Mouse (Mus musculus) heart, embryonic 14.5 days (tissue): ENCODE data around the gene Olfr56. TPM values are rescaled to one million over a fixed set of nuclear protein-coding genes. Genes with fewer than 3 reads are reported as not detected.
"Not testable (repeated sequence)": the region's sequence is repeated elsewhere in the genome, so short reads cannot be mapped to it uniquely, and the experiment has no call there.

ENCODE experiments used
- ATAC-seq: fragments of 200-750 bp; cut with Nextera tagmentation; 2 replicates; pipeline ENCODE4 v1.8.0; 2017; ENCODE audit warnings: low read depth, moderate TSS enrichment; ENCODE audit not compliant: insufficient number of reproducible peaks, insufficient read depth, low FRiP score
- H3K27ac ChIP-seq, 2 experiments: fragments of 200-500 bp in 1 of 2; fragments of 300-500 bp in 1 of 2; sonication (generic) in 1 of 2; replicated peaks in 1 of 2; 2 replicates each; pipeline ENCODE4 v1.5.1; 2012 to 2014; ENCODE audit warnings: low read depth in 2 of 2, low read length in 2 of 2, control low read depth in 1 of 2, mild to moderate bottlenecking in 1 of 2, mixed read lengths in 1 of 2; ENCODE audit not compliant: control insufficient read depth in 1 of 2, insufficient read depth in 1 of 2
- H3K27me3 ChIP-seq: fragments of 300-500 bp; sonication (generic); 2 replicates; pipeline ENCODE4 v1.6.1; 2014; ENCODE audit warnings: mild to moderate bottlenecking, low read length, control low read depth; ENCODE audit not compliant: control insufficient read depth, insufficient read depth
- H3K36me3 ChIP-seq: fragments of 300-500 bp; sonication (generic); 2 replicates; pipeline ENCODE4 v1.6.1; 2014; ENCODE audit warnings: mild to moderate bottlenecking, control low read depth, low read length, mixed read lengths; ENCODE audit not compliant: control insufficient read depth, insufficient read depth
- H3K4me1 ChIP-seq, 2 experiments: fragments of 200-500 bp in 1 of 2; fragments of 300-500 bp in 1 of 2; sonication (generic) in 1 of 2; 2 replicates each; pipeline ENCODE4 v1.6.1; 2012 to 2014; ENCODE audit warnings: low read length in 2 of 2, control low read depth in 1 of 2, mixed read lengths in 1 of 2; ENCODE audit not compliant: control insufficient read depth in 2 of 2, insufficient read depth in 2 of 2
- H3K4me2 ChIP-seq: fragments of 300-500 bp; sonication (generic); 2 replicates; pipeline ENCODE4 v1.6.1; 2014; ENCODE audit warnings: mild to moderate bottlenecking, low read length
- H3K4me3 ChIP-seq, 2 experiments: fragments of 200-500 bp in 1 of 2; fragments of 300-500 bp in 1 of 2; sonication (generic) in 1 of 2; 2 replicates each; pipeline ENCODE4 v1.5.1; 2012 to 2014; ENCODE audit warnings: low read length in 2 of 2, mild to moderate bottlenecking in 2 of 2, control low read depth in 1 of 2, low read depth in 1 of 2, moderate library complexity in 1 of 2; ENCODE audit not compliant: control insufficient read depth in 1 of 2, insufficient read depth in 1 of 2
- H3K9ac ChIP-seq: fragments of 300-500 bp; sonication (generic); 2 replicates; pipeline ENCODE4 v1.6.1; 2014; ENCODE audit warnings: mild to moderate bottlenecking, low read length
- H3K9me3 ChIP-seq: fragments of 300-500 bp; sonication (generic); 2 replicates; pipeline ENCODE4 v1.6.1; 2016; ENCODE audit warnings: low read length, control low read depth; ENCODE audit not compliant: control insufficient read depth
- WGBS: fragments of 180-500 bp; shearing (Covaris S2); extraction: QIAGEN DNeasy Blood & Tissue Kit; methylation state at CpG from one replicate; pipeline ENCODE4 v1.1.7; 2014; 5-methylcytosine and 5-hydroxymethylcytosine counted together
- polyA plus RNA-seq: library from polyadenylated mRNA; unstranded; fragments of >200 nt; fragmentation: Nextera tagmentation; extraction: Ambion mirVana; gene quantifications from 2 replicates; pipeline ENCODE4 v1.2.1, GENCODE M21; 2014

Olfr56 gene
- polyA plus RNA-seq, 1 experiment from 2014 or later: not detected

DNA sequence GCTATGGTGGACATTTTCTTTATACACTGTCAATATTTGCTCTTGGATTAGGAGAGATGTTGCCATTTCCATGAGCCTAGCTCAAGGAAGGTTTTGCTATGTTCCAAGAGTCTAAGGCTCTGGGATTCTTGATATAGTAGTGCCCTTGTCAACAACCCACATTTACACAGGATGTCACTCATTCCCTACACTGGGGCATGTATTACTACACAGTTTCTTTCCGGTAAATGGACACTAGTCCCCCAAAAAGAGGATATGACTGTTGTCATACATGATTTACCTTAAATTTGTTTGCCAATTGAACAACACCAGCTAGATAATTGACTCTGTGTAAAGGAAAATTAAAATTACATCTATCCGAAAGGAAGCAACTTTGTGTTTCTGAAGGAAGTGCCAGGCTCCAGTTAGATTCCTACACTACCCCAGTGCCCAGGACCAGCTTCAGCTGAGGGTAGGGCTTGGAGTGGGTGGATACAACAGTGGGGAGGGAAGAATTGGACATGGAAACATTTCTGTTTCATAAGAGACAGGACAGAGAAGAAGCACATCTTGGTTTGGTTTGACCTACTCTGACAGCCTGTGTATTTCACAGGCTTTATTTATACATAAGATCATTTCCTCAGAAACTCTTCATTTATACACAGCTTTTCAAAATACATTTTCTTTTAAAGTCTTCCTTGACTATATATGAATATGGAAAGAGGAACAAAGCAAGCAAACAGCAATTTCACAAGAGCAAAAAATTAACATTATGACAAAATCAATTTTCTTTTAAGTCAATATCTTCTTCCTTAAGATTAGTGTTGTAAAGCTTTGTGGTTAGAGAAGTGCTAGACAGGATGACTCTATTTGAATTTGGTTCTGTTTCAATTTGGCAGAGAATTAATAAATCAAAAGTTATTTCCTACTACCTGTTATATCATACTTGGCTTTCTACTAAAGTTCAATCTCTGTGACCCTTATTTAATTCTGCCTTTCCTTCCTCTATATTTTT is 178.4 kb downstream of the Olfr56 start:
- no peaks in the 10 kb centered on the region for H3K4me1 ChIP-seq
- H3K9ac ChIP-seq: no peak overlapping the region
- H3K4me3 ChIP-seq: no peak overlapping the region
- H3K27me3 ChIP-seq: no peaks in the 10 kb centered on the region
- 77% methylated on average over 2 of the region's 2 CpGs for WGBS
- ATAC-seq: no peak
- H3K4me2 ChIP-seq: no peak overlapping the region
- H3K9me3 ChIP-seq: no peaks in the 10 kb centered on the region
- no peaks in the 10 kb centered on the region for H3K36me3 ChIP-seq
- no peak overlapping the region for H3K27ac ChIP-seq

DNA sequence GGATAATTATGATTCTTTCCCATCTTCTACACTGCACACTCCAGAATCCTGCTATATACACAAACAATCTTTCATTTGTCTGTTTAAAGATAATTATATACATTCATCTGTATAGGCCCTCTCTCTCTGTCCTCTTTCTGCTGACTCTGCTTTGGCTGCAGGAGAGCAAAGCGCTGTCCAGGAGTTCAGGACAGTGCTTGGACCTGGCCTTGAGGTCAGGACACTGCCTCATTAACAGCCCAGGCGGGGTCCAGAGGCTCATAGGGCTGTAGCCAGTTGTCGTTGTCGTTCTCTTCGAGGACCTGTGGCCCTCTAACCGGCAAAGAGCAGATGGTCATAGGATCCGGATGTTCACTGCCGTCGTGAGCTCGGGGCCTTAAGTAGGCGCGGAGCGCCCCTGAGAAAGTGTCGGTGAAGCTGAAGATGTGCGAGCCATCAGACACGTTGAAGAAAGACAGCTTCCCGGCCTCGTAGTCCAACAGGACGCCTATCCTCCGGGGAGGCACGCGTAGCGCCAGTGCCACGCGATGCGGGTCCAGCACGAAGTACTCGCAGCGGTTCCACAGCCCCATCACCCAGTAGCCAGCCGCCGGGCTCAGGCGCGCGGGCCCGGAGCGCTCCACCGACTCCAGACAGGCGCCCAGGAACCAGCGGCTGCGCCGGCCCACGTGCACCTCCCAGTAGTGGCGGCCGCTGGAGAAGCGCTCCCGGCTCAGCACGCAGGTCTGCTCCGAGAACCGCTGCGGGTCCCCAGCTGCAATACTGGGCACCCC is 190.3 kb downstream of the Olfr56 start:
- Histone ChIP-seq H3K4me3 (peak overlapping the region; percentile 1 to 25; a peak in 3 of 4 replicates), H3K4me2 (peak overlapping the region; percentile 64), H3K4me1 (no peaks in the 10 kb centered on the region; a peak in 1 of 4 replicates), H3K27me3 (peaks cover 21% of the 10 kb centered on the region), H3K9me3 (peaks cover 6% of the 10 kb centered on the region; the same call in 1 of the 2 replicates), H3K9ac (no peak overlapping the region), H3K27ac (no peak overlapping the region), H3K36me3 (no peaks in the 10 kb centered on the region)
- WGBS: 6% methylated on average over 46 of the region's 50 CpGs
- no peak for ATAC-seq

DNA sequence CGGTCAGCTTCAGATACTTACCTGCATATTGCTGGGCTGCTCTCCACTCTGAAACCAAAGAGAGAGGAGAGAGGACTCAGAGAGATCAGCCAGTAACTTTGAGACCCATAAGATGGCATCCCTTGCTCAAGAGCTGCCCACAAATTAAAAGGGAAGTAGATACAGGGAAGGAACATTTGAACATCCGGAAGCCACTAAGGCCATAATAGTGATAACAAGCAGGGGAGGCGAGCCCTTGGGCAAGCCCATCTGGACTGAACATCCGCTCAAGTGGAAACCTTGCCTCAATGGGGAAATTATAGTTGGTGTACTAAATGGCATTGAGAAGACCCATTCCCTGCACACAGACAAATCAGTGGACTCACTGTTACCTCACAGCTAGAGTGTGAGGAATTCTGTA is 191.9 kb downstream of the Olfr56 start:
- no peak overlapping the region for H3K27ac ChIP-seq
- H3K4me1 ChIP-seq: no peaks in the 10 kb centered on the region; a peak in 1 of 4 replicates
- no peak for ATAC-seq
- H3K27me3 ChIP-seq: peaks cover 21% of the 10 kb centered on the region
- no peaks in the 10 kb centered on the region for H3K36me3 ChIP-seq
- H3K4me2 ChIP-seq: no peak overlapping the region
- H3K9me3 ChIP-seq: peaks cover 6% of the 10 kb centered on the region; the same call in 1 of the 2 replicates
- H3K4me3 ChIP-seq: no peak overlapping the region
- H3K9ac ChIP-seq: no peak overlapping the region
- 83% methylated on average over 4 of the region's 4 CpGs for WGBS

DNA sequence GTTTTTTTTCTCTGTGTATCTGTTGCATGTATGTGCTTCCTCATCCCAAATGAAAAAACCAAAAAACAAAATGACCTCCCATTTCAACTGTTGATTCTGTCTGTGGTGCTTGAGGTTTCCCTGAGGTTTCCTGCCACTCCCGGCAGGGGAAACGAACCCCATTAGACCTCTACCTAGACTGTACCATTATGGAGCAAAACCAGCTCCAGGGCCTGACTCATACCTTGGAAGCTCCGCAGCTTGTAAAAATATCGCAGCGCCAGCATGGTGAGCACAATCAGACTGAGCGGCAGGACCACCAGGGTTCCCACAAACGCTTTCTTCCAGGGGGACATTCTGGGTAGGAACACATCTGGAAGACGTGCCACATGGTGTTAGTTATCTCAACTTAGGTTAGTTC is 196.7 kb downstream of the Olfr56 start:
- no peak overlapping the region for H3K9ac ChIP-seq
- no peaks in the 10 kb centered on the region for H3K9me3 ChIP-seq
- no peak overlapping the region for H3K27ac ChIP-seq
- no peaks in the 10 kb centered on the region; the same call in 1 of the 2 replicates for H3K27me3 ChIP-seq
- H3K4me3 ChIP-seq: no peak overlapping the region
- no peaks in the 10 kb centered on the region for H3K4me1 ChIP-seq
- ATAC-seq: no peak
- no peaks in the 10 kb centered on the region for H3K36me3 ChIP-seq
- H3K4me2 ChIP-seq: no peak overlapping the region
- 81% methylated on average over 8 of the region's 8 CpGs for WGBS

DNA sequence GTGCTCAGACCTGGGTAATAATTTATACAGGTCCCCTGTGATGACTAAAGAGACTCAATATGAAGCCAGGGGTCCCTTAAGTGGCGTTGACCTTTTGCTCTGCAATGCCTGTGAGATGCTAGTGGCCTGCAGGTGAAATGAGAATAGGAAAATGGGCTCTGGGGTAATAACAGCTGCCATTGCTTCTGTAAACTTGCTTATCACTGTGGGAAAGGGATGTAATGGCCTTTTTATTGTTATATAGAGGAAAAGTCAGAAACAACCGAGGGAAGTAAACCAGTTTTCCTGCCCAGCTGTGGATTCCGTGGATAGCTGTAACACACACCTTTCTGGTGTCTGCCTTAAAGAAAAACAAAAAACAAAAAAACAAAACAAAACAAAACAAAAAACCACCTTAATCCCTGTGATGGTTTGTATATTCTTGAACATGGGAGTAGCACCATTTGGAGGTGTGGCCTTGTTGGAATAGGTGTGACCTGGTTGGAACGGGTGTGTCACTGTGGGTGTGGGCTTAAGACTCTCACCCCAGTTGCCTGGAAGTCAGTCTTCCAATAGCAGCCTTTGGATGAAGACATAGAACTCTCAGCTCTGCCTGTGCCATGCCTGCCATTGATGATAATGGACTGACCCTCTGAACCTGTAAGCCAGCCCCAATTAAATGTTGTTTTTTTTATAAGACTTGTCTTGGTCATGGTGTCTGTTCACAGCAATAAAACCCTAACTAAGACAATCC is 197.5 kb downstream of the Olfr56 start:
- not testable (repeated sequence) for H3K9me3 ChIP-seq, H3K4me3 ChIP-seq, H3K27ac ChIP-seq, H3K4me1 ChIP-seq, H3K36me3 ChIP-seq, H3K9ac ChIP-seq, H3K27me3 ChIP-seq, H3K4me2 ChIP-seq, ATAC-seq
- 65% methylated on average over 4 of the region's 4 CpGs for WGBS

DNA sequence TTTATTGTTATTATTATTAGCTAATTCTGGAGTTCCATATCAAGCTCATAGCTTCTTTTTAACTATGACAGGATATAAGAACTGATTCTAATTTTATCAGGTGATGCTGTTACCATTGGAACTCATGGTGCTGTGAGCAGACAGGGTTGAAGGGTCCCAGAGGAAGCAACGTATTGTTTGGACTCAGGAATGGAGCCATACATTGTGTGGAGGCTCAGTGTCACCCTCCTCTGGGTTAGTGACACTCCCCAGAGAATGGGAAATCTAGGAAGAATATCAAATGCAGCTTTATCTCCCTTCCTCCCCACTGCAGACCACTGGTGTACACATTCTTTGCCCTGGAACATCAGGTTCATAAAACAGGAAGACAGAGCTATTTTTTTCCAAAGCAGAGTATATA is 204.5 kb downstream of the Olfr56 start:
- 0 out of 4 replicates have a peak overlapping the region, but pooled peaks of 1 of the 2 experiments have one; percentile 44 for H3K27ac ChIP-seq
- H3K4me2 ChIP-seq: no peak overlapping the region
- no peak for ATAC-seq

More for the DNA sequence above, 204.5 kb downstream of the Olfr56 start:
- no peaks in the 10 kb centered on the region for H3K27me3 ChIP-seq
- H3K4me3 ChIP-seq: no peak overlapping the region
- H3K9me3 ChIP-seq: no peaks in the 10 kb centered on the region
- H3K36me3 ChIP-seq: no peaks in the 10 kb centered on the region
- H3K9ac ChIP-seq: no peak overlapping the region
- 60% methylated on average over 1 of the region's 1 CpGs for WGBS
- no peaks in the 10 kb centered on the region for H3K4me1 ChIP-seq
